Mouse (Mus musculus) ES-E14 (cell line): ENCODE measurements around the gene Dtx4. TPM values are rescaled to one million over a fixed set of nuclear protein-coding genes. Genes with fewer than 3 reads are reported as not detected.

Source experiments
- DNase-seq: peaks from one replicate; pipeline ENCODE4 v3.0.0-alpha.2; 2013; ENCODE audit warnings: low read depth, low spot score
- H3K27ac ChIP-seq: 2 replicates; pipeline ENCODE4 v1.5.1; 2012; ENCODE audit warnings: low read depth, mild to moderate bottlenecking, low read length, moderate library complexity, mixed read lengths; ENCODE audit not compliant: poor library complexity, insufficient read depth, severe bottlenecking
- H3K36me3 ChIP-seq: 2 replicates; pipeline ENCODE4 v1.6.1; 2012; ENCODE audit warnings: mild to moderate bottlenecking, low read length, moderate library complexity, mixed read lengths; ENCODE audit not compliant: control insufficient read depth, poor library complexity, insufficient read depth, severe bottlenecking
- H3K4me1 ChIP-seq, 2 experiments: fragments of 150-350 bp in 1 of 2; sonication (generic) in 1 of 2; 2 replicates each; pipeline ENCODE4 v1.6.1; 2012; ENCODE audit warnings: low read length in 2 of 2, mild to moderate bottlenecking in 1 of 2, mixed read lengths in 1 of 2; ENCODE audit not compliant: control insufficient read depth in 2 of 2, insufficient read depth in 2 of 2, poor library complexity in 1 of 2
- H3K4me3 ChIP-seq, 2 experiments: fragments of 150-350 bp in 1 of 2; sonication (generic) in 1 of 2; 2 replicates each; pipeline ENCODE4 v1.5.1; 2012; ENCODE audit warnings: low read length in 2 of 2, low read depth in 1 of 2, mild to moderate bottlenecking in 1 of 2, mixed read lengths in 1 of 2; ENCODE audit not compliant: insufficient read depth in 1 of 2, poor library complexity in 1 of 2, severe bottlenecking in 1 of 2
- H3K9ac ChIP-seq: 2 replicates; pipeline ENCODE4 v1.6.1; 2012; ENCODE audit warnings: low read depth, mild to moderate bottlenecking, low read length, mixed read lengths; ENCODE audit not compliant: poor library complexity, insufficient read depth, severe bottlenecking
- H3K9me3 ChIP-seq: fragments of 150-350 bp; sonication (generic); 2 replicates; pipeline ENCODE4 v1.6.1; 2012; ENCODE audit warnings: low read depth, mild to moderate bottlenecking, low read length; ENCODE audit not compliant: control insufficient read depth, insufficient read depth
- CHD2 ChIP-seq: IDR thresholded peaks from 2 replicates; pipeline ENCODE4 v1.6.1; 2014; ENCODE audit warnings: mild to moderate bottlenecking, low read depth, low read length, inconsistent platforms
- HCFC1 ChIP-seq: IDR thresholded peaks from 2 replicates; pipeline ENCODE4 v1.6.1; 2012; ENCODE audit warnings: low read length, inconsistent platforms, borderline replicate concordance; ENCODE audit not compliant: insufficient read depth
- MAFK ChIP-seq: IDR thresholded peaks from 2 replicates; pipeline ENCODE4 v1.6.1; 2014; ENCODE audit warnings: mild to moderate bottlenecking, low read depth, low read length, inconsistent platforms; ENCODE audit not compliant: insufficient read depth
- ZC3H11A ChIP-seq: IDR thresholded peaks from 2 replicates; pipeline ENCODE4 v1.6.1; 2012; ENCODE audit warnings: low read depth, mild to moderate bottlenecking, inconsistent platforms, low read length, borderline replicate concordance
- ZNF384 ChIP-seq: IDR thresholded peaks from 2 replicates; pipeline ENCODE4 v1.6.1; 2012; ENCODE audit warnings: low read depth, low read length, inconsistent platforms
- in situ Hi-C, 2 experiments: fragments of 600-800 bp; cut with MboI; formaldehyde crosslinking; loops; one replicate each; pipeline ENCODE4 v1.15.1; 2025; ENCODE audit warnings: low sequenced_read_pairs in 2 of 2, inconsistent platforms in 1 of 2; ENCODE audit not compliant: unreplicated experiment in 2 of 2
- total RNA-seq: library from RNA; depleted of rRNA; stranded (reverse); fragments of 300-350 nt; gene quantifications from 2 replicates; pipeline ENCODE4 v1.2.3, GENCODE M21; 2012

The Dtx4 gene
- total RNA-seq, 1 experiment, result 1.4 TPM

DNA sequence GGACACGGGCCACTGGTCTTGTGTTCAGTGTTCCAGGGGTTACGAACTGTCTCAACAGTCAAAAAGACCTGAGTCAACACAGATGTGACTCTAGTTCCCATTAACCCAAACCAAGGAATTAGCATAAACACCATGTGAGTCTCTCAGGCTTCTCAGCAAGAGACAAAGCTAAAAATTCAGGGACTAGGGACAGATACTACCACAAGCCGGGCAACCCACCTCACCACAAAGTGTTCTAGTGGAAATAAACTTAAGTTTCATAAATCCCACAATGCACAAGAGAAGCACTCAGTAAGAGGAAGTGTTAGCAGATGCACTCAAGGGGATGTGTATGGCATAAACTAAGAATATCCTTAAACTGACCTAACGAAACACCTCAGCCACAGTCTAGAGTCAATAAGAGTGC is 66.2 kb downstream of the Dtx4 start:
- H3K27ac ChIP-seq, result no peak overlapping the region
- H3K9me3 ChIP-seq, result no peaks in the 10 kb centered on the region
- H3K4me1 ChIP-seq, result no peaks in the 10 kb centered on the region
- no peak for TF ChIP-seq HCFC1
- no peak for TF ChIP-seq MAFK
- no peak for TF ChIP-seq ZNF384
- TF ChIP-seq ZC3H11A, result no peak
- no peak for TF ChIP-seq CHD2
- DNase-seq, result no peak
- H3K36me3 ChIP-seq, result no peaks in the 10 kb centered on the region
- in situ Hi-C loops, result no loop called here
- no peak overlapping the region for H3K9ac ChIP-seq
- H3K4me3 ChIP-seq, result no peak overlapping the region

DNA sequence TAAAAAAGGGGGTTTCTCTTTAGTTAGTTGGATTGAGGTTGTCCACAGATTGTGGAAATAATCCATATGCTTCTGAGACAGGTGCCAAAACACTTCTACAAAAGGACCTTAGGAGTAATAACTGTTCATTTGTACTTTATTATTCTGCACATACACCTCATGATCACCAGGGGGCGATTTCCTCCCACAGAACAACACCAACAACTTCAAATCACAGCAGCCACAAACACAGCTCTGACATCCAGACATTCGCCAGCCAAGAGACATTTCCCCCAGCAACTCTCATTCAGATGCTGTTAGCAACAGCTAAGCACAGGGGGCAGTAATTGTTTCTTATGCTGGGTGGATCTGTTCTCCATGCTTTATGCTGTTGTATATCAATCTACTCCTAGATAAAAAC is 68.2 kb downstream of the Dtx4 start:
- no peak overlapping the region for H3K9ac ChIP-seq
- H3K9me3 ChIP-seq, result no peaks in the 10 kb centered on the region
- no peak for DNase-seq
- no peak overlapping the region for H3K4me3 ChIP-seq
- no peak for TF ChIP-seq ZNF384
- no peak for TF ChIP-seq HCFC1
- no peak for TF ChIP-seq CHD2
- TF ChIP-seq ZC3H11A, result no peak; the same call in 1 of the 2 replicates
- no peak for TF ChIP-seq MAFK
- no peaks in the 10 kb centered on the region for H3K4me1 ChIP-seq
- in situ Hi-C loops, result no loop called here
- no peak overlapping the region for H3K27ac ChIP-seq
- H3K36me3 ChIP-seq, result no peaks in the 10 kb centered on the region

DNA sequence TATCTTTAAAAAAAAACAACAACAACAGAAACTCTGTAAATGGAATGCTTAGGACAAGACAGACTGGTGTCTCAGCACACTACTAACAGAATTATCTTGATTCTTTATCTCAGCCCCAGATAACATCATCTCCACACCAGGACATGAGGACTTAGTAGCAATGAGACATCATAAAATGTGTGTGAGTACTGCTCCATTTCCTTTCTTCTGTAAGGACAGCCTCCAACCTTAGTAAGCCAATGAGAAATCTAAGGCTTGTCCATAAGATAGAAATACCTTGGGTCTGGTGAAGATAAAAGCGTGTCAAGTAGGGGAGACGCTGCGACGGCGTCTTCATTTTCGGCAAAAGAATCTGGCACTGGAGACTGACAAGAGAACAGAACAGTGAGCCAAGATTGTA is 73.6 kb downstream of the Dtx4 start, which contains the start of gene Pfpl:
TSS of gene Pfpl (plus strand) at position 301 of the 400 bp plus-strand sequence.
- DNase-seq, result no peak
- Histone ChIP-seq H3K9me3 (no peaks in the 10 kb centered on the region), H3K4me1 (no peaks in the 10 kb centered on the region), H3K9ac (no peak within 1 kb of the TSS), H3K27ac (no peak within 1 kb of the TSS), H3K4me3 (no peak within 1 kb of the TSS), H3K36me3 (no peaks in the 10 kb centered on the region)
- in situ Hi-C loops, result no loop called here
- TF ChIP-seq MAFK (no peak), ZC3H11A (no peak), ZNF384 (no peak), CHD2 (no peak), HCFC1 (no peak)

DNA sequence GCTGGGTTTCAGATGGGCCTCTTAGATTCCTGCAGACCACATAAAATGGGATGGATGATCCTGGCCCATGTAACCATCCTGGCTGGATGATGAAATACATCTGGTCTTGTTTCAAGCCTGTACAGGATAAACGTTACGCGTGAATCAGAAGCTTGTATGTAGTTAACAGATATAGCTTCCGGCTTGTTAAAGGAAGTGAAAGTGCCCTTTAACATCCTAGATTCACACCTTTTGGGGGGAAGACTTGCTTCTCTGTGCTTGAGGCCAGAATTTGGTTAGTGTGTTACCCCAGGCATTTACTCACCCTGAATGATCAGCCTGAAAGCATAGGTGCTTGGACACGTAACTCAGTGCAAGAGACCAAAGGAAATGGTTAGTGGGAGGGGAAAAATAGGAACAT is 74.2 kb downstream of the Dtx4 start:
- no peak for DNase-seq
- Histone ChIP-seq H3K4me3 (no peak overlapping the region), H3K36me3 (no peaks in the 10 kb centered on the region), H3K9me3 (no peaks in the 10 kb centered on the region), H3K4me1 (no peaks in the 10 kb centered on the region), H3K27ac (no peak overlapping the region), H3K9ac (no peak overlapping the region)
- TF ChIP-seq MAFK (no peak), HCFC1 (no peak), CHD2 (no peak), ZC3H11A (no peak), ZNF384 (no peak)
- in situ Hi-C loops, result no loop called here

DNA sequence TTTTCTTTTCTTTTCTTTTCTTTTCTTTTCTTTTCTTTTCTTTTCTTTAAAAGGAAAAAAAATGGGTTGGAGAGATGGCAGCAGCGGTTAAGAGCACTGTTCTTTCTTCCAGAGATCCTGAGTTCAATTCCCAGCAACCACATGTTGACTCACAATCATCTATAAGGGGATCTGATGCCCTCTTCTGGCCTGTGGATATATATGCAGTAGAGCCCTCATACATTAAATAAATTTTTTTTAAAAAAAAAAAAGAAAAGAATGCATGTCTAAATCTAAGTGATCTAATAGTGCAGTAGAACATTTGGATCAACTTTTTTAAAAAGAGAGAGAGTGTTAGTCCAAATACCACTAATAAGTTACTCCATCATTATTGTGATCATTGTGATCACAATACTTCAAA is 79.6 kb downstream of the Dtx4 start:
- H3K4me1 ChIP-seq, result no peaks in the 10 kb centered on the region
- no peaks in the 10 kb centered on the region for H3K36me3 ChIP-seq
- TF ChIP-seq MAFK, result no peak
- TF ChIP-seq CHD2, result no peak
- no peak for TF ChIP-seq ZNF384
- no peak for TF ChIP-seq HCFC1
- TF ChIP-seq ZC3H11A, result no peak
- in situ Hi-C loops, result loop anchor here in 1 of 2 experiments (25.0 kb wide), 1 partner anchor 284 kb away; no protein-coding TSS in a partner anchor
- no peaks in the 10 kb centered on the region for H3K9me3 ChIP-seq
- no peak for DNase-seq
- H3K4me3 ChIP-seq, result no peak overlapping the region
- no peak overlapping the region for H3K9ac ChIP-seq
- H3K27ac ChIP-seq, result no peak overlapping the region
